Mouse (Mus musculus): ENCODE measurements at regions not wholly inside any gene's neighbourhood (a gene's known extent, or its start where the extent isn't known, plus 50 kb on each side); places are given as distances from the start of the nearest gene placed in this dataset.

GRCm38 (mm10) chr19:49379646-49380045, 1173.8 kb downstream of the Sorcs3 start:
- in situ Hi-C loops (cut with MboI, MseI) = no loop called here

DNA sequence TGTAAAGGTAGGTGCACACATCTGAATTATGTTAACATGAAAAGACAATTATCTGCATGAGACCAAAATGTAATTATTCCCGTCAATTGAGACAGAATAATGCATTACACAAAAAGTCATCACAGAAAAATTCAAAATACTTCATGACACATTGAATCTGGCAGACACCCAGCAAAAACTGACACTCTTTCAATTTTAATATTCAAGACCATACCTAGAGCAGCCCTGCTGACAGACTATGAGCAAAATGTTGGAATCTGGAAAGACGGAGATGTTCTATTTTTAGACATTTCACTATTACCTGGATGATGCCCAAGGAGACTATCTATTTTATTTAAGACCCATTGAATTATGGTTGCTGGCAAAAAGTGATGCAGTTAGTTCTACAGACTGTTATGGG, 1190.4 kb downstream of the Sorcs3 start:
- in situ Hi-C loops (cut with MboI, MseI) = no loop called here

- in situ Hi-C loops (cut with MboI, MseI) = no loop called here
Measured at GRCm38 (mm10) chr19:49415326-49415725, 1209.5 kb downstream of the Sorcs3 start.

GRCm38 (mm10) chr19:49423059-49423900, 1217.5 kb downstream of the Sorcs3 start:
- in situ Hi-C loops (cut with MboI, MseI) = loop anchor here (10.0 kb wide), 1 partner anchor 288 kb away; no protein-coding TSS in a partner anchor
